Mouse (Mus musculus) neural tube, embryonic 12.5 days (tissue): ENCODE results near the gene H1foo. TPM values are rescaled to one million over a fixed set of nuclear protein-coding genes. Genes with fewer than 3 reads are reported as not detected.

Experiments used
- ATAC-seq: fragments of 200-750 bp; cut with Nextera tagmentation; 2 replicates; pipeline ENCODE4 v1.8.0; 2017; ENCODE audit warnings: low read depth, mild to moderate bottlenecking, moderate TSS enrichment, moderate library complexity; ENCODE audit not compliant: low FRiP score
- H3K27ac ChIP-seq: fragments of 300-500 bp; sonication (generic); 2 replicates; pipeline ENCODE4 v1.5.1; 2016
- H3K27me3 ChIP-seq: fragments of 300-500 bp; sonication (generic); replicated peaks from 2 replicates; pipeline ENCODE4 v1.6.1; 2016; ENCODE audit warnings: mild to moderate bottlenecking
- H3K36me3 ChIP-seq: fragments of 300-500 bp; sonication (generic); 2 replicates; pipeline ENCODE4 v1.6.1; 2016; ENCODE audit warnings: mild to moderate bottlenecking
- H3K4me1 ChIP-seq: fragments of 300-500 bp; sonication (generic); 2 replicates; pipeline ENCODE4 v1.6.1; 2016
- H3K4me2 ChIP-seq: fragments of 300-500 bp; sonication (generic); replicated peaks from 2 replicates; pipeline ENCODE4 v1.6.1; 2016; ENCODE audit warnings: mild to moderate bottlenecking
- H3K4me3 ChIP-seq: fragments of 300-500 bp; sonication (generic); 2 replicates; pipeline ENCODE4 v1.5.1; 2016
- H3K9ac ChIP-seq: fragments of 300-500 bp; sonication (generic); 2 replicates; pipeline ENCODE4 v1.6.1; 2016; ENCODE audit warnings: mild to moderate bottlenecking
- H3K9me3 ChIP-seq: fragments of 300-500 bp; sonication (generic); 2 replicates; pipeline ENCODE4 v1.6.1; 2016; ENCODE audit warnings: mild to moderate bottlenecking
- WGBS: fragments of 180-500 bp; shearing (Covaris S2); methylation state at CpG from one replicate; pipeline ENCODE4 v1.1.7; 2016; 5-methylcytosine and 5-hydroxymethylcytosine counted together
- polyA plus RNA-seq: library from polyadenylated mRNA; unstranded; fragments of >200 nt; fragmentation: Nextera tagmentation; extraction: Ambion mirVana; gene quantifications from 2 replicates; pipeline ENCODE4 v1.2.1, GENCODE M21; 2016

H1foo gene
- polyA plus RNA-seq, 1 experiment from 2014 or later = not detected

DNA sequence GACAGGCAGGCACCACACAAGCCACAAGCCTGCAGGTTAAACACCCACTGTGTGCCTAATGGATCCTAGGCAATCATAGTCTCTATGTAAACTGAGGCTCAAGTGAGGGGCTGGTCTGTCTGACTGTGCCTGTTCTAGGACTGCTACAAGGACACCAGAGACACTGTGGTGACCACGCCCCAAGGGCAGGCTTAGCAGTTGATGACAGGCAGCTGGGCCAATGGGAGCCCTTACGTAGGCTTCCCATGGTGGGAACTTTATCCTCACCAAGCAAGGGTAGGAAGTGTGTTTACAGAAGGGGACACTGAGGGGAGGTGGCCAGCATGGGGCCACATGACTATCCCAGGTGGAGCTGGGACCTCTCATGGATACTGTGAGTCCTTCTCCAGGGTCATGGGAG lies 54.5 kb downstream of the H1foo start:
- peaks cover 9% of the 10 kb centered on the region for H3K4me1 ChIP-seq
- H3K27me3 ChIP-seq = peaks cover 13% of the 10 kb centered on the region
- H3K27ac ChIP-seq = no peak overlapping the region
- H3K4me3 ChIP-seq = no peak overlapping the region
- H3K9ac ChIP-seq = no peak overlapping the region
- no peaks in the 10 kb centered on the region for H3K9me3 ChIP-seq
- no peak overlapping the region for H3K4me2 ChIP-seq
- 78% methylated on average over 2 of the region's 2 CpGs for WGBS
- no peaks in the 10 kb centered on the region for H3K36me3 ChIP-seq
- ATAC-seq = no peak

Other genes with a start within 250 kb of the H1foo start
- gene Tmem40, start 182.5 kb upstream of the H1foo start, polyA plus RNA-seq = 1.4 and 1.8 TPM in 2 replicates
- gene Cand2, start 170.4 kb upstream of the H1foo start, polyA plus RNA-seq = 29.5 and 31.7 TPM in 2 replicates
- gene Rpl32, start 136.2 kb upstream of the H1foo start, polyA plus RNA-seq = 1,453 and 1,478 TPM in 2 replicates
- gene Efcab12, start 106.5 kb upstream of the H1foo start, polyA plus RNA-seq = 1.6 and 2.1 TPM in 2 replicates
- gene Mbd4, start 91.6 kb upstream of the H1foo start, polyA plus RNA-seq = 18.2 and 19.1 TPM in 2 replicates
- gene Ift122, start 91.5 kb upstream of the H1foo start, polyA plus RNA-seq = 24.6 and 28.7 TPM in 2 replicates
- 0.69 and 1.1 TPM in 2 replicates for gene Rho, start 13.2 kb upstream of the H1foo start, polyA plus RNA-seq
- gene Plxnd1, start 50.1 kb downstream of the H1foo start, polyA plus RNA-seq = 20.0 and 28.0 TPM in 2 replicates
- 27.1 and 34.3 TPM in 2 replicates for gene Tmcc1, start 248.5 kb downstream of the H1foo start, polyA plus RNA-seq